Mouse (Mus musculus) kidney, adult 8-10 months (tissue): ENCODE results near the gene Ttc3.

ENCODE experiments used
- DNase-seq, 2 experiments: peaks; one replicate each; pipeline ENCODE4 v3.0.0; 2022

The Ttc3 gene

DNA sequence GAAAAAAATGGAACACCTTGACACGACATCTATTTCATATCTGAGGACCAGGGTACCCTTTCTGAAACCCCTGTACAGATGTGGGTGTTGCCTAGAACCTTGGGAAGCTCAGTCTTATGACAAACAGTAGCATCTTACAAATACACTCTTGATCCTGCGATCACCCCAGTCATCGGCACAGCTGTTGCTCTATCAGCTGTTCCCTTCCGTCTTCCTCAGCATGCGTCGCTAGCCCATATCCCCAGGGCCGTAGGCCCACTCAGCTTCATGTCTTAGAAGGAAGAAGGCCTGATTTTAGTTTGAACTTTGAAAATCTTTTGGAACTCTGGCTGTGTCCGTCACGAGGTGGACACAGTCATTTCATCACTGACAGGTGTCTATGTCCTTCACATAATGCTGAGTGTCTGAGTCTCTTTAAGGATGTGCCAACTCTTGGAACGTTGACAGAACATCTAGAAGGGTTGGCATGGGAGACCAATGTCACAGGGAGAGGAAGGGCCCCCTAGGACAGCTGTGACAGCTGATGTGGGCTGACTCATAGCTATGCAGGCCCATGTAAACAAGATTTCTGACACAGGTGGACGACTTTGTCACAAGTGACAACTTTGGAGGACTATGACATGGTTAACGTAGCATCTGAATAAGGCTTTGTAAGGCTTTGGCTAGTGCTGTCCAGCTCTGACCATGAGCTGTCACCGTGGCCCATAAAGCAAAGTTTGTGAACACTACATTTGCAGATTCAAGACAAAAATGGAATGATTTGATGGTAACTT lies 9.7 kb upstream of the Ttc3 start:
- no peak for DNase-seq

- no peak for DNase-seq
Observed at GRCm38 (mm10) chr16:94362174-94362873, 8.1 kb upstream of the Ttc3 start.

DNA sequence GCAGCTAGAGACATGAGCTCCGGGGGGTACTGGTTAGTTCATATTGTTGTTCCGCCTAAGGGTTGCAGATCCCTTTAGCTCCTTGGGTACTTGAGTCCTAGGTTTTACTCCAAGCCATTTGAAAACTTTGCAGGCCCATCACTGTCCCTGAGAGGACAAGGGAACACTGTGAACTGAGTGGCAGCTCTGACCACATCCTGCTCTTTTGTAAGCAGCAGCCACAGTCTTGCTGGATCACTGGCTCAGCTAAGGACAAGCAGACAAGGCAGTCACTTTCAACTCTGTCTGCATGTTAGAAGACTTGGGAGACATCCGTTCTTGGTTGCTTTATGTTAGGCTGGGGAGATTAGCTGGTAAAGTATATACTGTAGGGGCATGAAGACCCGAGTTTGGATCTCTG lies 6.6 kb upstream of the Ttc3 start:
- no peak for DNase-seq

DNA sequence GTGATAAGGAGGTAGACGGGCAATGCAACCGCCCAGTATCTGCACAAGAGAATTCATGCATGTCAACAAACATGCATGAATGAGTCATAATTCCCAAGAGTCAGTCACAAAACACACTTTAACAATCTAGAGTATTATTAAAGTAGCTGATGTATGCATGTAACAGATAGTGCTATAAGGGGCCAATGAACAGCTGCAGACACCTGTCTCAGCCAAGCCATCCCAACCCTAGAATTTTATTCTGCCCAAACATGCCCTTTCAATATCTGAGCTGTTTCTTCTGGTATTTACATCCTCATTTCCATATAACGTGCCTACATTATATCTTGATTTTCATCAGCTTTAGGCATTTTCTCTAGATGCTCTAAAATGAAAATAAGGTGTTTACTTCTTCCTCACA lies 5.0 kb upstream of the Ttc3 start:
- DNase-seq, result no peak

- DNase-seq, result peak in 1 of 2 experiments; percentile 18
Observed at GRCm38 (mm10) chr16:94369596-94370172, 734 bp upstream of the Ttc3 start.

DNA sequence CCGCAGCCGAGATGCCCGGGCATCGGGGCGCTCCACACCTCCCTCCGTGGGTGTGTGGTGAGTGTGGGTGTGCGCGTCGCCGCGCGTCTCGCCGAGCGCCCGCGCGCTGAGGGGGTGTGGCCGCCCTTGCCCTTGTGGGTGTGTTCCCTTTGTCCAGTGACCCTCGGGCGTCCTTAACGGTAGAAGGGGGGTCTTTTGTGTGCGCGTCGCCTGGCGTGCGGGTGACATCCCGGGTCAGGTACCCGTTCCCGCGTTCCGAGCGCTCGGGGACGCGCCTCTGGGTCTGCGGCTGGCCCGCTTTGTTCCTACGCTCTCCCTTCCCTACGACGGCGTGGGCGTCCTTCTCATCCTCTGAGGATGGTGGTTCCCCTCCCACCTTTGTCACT lies 490 bp downstream of the Ttc3 start:
- peak; percentile 65 to 71 for DNase-seq

- DNase-seq, result peak; percentile 47 to 49
Observed at GRCm38 (mm10) chr16:94371301-94371931, 998 bp downstream of the Ttc3 start, which contains the start of gene Pigp. Gene Pigp, minus strand, starts transcription at chr16:94371842.

DNA sequence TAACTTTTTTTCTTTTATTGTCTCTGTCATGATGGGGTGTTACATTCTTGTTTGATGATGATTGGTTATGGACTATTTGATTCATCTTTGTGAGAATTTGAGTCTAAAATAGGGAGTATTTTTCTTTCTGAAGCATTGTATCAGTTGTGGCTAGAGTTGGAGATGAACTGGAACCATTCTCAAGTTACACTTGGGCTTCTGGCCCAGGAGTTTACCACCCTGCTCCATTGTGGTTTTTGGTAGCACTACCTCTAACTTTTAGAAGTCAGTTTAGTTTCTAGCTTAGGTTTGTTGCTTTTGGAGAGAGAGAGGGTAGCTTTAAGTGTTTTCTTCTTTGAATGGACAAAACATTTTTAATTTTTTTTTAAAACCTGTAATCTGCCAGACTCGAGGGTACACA lies 9.0 kb downstream of the Ttc3 start:
- no peak for DNase-seq

DNA sequence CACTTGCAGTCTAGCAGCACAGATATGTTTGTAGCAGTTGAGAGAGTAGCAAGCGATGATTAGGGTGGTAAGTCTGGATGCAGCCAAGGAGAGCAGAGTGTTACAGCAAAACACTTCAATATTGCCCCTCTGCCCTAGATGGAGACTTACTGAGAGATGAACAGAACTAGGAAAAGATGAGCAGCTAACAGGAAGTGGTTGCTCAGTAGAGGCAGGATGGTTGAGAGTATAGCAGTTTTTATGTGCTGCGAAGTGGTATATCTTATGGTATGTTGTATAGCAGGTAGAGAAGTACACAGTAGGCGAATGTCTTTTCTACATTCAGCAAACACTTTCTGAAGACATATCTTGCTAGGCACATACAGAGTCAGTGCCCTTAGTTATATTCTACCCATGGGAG lies 12.9 kb downstream of the Ttc3 start:
- no peak for DNase-seq

- peak; percentile 20 to 23 for DNase-seq
Observed at GRCm38 (mm10) chr16:94387690-94388089, 17.3 kb downstream of the Ttc3 start.

DNA sequence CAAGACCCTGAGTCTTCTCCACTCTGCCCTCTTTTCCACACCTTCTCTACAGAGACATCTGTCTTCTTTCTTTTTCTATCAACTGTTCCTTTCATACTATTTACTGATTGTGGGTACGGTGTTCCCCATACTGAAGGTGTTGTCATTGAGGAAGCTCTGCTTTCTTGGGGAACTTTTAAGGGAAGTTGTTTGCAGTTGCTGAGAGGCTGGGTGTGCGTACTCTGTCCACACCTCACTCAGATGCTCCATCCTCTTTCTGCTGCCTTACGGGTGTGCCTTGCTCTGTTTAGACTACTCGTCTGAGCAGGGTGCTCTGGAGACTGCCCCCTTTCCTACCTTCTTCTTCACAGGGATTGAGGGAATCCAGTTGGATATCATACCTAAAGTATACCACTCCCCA lies 21.9 kb downstream of the Ttc3 start:
- DNase-seq, result no peak

DNA sequence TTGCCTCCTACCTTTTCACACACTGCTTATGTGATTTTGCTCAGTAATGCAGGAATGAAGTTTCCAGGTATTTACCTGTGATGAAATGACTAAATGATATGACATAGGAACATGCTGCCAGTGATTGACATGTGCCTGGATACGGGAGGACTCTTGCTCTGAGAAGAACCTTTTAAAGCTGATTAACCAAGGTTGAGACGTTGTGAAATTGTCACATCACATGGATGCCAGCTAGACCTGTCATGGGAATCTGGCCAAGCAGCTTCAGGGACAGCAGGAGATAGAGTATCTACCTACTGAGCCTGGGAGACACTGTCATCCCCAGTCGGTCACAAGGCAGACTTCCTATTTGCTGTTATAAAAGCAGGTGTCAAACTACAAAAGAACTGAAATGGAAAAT lies 24.6 kb downstream of the Ttc3 start:
- no peak for DNase-seq

- no peak for DNase-seq
Observed at GRCm38 (mm10) chr16:94396641-94397040, 26.2 kb downstream of the Ttc3 start.

DNA sequence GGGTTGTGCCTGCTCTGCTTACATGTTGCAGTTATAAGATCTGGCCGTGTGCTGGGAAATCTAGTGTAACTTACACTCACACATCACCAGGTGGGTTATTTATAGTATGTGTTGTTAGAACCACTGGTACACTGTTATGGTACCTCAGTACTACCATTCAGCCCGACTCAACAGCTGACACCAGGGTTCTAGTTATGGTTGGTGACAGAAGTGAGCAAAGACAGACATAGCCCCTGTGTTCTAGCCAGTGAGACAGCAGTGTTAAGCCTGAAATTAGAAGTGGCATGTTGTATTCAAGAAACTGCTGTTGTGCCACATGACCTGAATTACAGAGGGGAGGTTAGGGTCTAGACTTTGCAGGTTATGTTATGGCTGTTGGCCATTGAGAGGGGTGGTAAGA lies 28.7 kb downstream of the Ttc3 start:
- no peak for DNase-seq

DNA sequence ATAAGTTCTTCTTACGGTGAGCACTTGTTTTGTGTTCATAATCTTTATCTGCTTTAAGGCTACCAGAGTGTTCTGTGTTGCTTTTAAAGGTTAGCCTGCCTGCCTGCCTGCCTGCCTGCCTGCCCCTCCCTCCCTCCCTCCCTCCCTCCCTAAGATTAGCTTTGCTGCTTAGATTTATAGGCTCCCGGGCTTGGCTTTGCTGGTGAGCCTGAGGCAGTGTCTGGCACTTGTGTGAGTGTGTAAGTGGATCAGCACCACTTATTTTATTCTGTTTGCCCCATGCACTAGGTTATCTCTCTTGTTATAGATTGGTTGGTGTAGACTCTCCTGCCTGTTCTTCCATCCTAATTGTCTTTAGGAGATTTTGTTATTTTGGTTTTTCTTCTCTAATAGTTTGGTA lies 31.2 kb downstream of the Ttc3 start:
- DNase-seq, result no peak

GRCm38 (mm10) chr16:94402185-94402584 lies 31.8 kb downstream of the Ttc3 start:
- DNase-seq, result no peak

DNA sequence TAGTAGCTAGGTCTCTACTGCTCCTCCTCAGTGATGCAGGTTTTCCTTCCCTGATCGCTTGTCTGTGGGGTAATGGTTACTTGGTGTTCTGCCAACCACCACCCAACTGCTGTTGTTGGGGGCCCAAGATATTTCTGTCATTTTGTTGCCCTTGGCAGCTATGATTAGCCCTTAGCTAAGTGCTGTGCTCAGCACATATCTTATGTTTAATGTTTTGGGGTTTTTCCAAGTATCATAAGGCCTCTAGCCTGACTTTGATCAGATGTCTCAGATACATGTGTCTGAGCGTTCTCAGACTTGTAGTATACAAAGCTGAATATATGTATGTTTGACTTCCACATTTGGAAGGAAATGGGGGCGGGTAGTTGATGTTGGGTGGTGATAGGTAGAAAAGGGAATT lies 40.9 kb downstream of the Ttc3 start:
- DNase-seq, result no peak

- DNase-seq, result no peak
Observed at GRCm38 (mm10) chr16:94412198-94412597, 41.8 kb downstream of the Ttc3 start.

DNA sequence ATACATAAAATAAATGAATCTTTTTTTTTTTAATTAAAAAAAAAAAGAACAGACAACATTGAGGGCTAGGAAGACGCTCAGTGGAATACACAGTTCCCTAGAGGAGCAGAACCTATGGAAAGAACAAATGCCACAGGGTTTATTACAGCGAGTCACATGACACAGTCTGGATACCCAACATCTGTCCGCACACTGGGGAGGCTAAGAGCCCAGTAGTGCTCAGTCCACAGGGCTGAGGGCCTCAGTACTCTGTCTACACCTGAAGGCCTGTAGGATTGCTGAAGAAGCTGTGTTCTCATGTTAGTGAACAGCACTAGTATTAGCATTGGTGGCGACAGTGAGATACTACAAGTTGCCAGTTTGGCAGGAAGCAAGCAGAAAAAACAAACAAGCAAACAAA lies 42.3 kb downstream of the Ttc3 start:
- no peak for DNase-seq

DNA sequence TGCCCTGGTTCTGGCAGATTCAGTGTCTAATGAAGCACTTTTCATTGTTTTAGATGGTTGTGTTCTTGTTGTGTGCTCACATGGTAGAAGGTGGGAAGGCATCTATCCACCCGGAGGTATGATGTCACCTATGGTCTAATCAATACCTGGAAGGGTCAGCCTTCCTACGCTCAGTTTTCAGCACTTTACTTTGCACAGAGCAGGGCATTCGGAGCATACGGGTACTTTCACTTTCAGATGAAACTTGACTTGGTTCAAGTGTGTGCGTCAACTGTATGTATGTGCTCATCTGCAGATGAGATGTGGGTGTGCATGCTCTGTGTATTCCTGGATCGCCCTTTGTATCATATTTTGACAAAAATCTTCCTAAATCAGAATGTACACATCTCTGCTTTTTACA lies 43.7 kb downstream of the Ttc3 start:
- DNase-seq, result no peak

DNA sequence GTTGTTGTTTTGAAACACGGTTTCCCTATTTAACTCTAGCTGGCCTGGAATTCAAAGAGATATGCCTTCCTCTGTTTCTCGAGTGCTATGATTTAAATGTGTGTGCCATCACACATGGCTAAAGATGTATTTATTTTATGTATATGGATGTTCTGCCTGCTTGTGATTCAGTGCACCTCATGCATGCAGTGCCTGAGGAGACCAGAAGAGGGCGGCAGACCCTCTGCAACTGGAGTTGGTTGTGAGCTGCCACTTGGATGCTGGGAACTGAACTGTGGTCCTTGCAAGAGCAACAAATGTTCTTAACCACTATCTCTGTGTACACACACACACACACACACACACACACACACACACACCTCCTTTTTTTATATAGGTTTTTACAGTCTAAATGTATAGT lies 50.1 kb downstream of the Ttc3 start:
- no peak for DNase-seq

DNA sequence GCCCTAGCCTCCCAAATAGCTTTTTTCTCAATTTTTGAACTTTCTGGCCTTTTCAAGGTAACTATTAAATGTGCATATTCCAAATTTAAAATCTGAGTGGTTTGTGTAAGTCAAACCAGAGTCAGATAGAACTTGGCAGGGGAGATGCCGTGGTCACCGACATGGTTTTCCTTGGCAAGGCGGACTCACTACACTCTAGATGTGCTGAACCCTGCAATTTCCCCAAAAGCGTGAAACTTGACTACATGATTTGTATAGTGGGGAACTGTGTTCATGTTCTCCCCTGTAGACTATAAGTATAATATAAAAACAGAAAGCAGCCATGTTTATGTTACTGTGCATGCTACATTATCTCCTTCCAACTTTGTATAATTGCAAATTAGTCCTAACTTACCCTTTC lies 58.5 kb downstream of the Ttc3 start:
- DNase-seq, result no peak

DNA sequence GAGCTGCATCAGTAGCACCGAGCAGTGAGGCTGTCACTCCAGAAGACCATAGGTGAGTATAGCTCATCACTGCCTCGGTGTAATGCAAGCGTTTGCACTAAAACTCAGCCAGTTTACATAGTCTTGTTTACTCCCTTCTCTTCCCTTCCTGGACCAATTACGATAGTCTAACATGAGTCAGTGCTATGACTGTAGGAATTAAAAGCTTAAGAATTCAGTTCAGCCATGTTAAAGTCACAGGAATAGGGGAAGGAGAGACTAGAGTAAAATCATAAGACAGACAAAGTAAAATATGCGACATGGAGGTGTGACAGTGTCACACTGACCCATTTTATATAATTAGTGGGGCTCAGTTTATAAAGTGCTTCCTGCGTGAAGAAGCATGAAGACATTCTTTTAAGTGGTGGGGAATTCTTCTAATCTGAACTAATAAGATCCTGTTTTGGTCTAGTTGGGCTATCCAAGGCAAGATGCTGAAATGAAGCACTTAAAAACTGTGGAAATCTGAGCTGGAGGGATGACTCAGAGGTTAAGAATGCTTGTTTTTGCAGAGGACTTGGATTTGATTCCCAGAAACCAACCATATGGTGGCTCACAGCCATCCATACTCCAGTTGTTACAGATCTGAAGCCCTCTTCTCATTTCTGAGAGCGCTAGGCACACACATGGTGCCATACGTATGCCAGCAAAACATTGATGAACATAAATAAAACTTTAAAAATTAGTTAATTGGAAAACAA lies 65.2 kb downstream of the Ttc3 start:
- no peak for DNase-seq
